ENCODE assay signal across 8 mouse cellular contexts in genomic region chr13:18809978-18810675, GRCm38 (mm10).
DNase-seq lines count a peak whose midpoint lies in the region; ATAC-seq and TF ChIP-seq lines count a peak whose summit lies in the region.

No protein-coding gene starts in this region.

- H3K36me3 ChIP-seq in limb, embryonic 13.5 days = peaks cover 10% of the 10 kb centered on the region

- no peak overlapping the region for H3K27ac ChIP-seq in gastrocnemius, adult 2 months
- H3K27ac ChIP-seq in limb, embryonic 13.5 days = no peak overlapping the region

- H3K4me2 ChIP-seq in limb, embryonic 13.5 days (replicated peaks) = no peak overlapping the region

- peak; percentile 87 for TF ChIP-seq CTCF in gastrocnemius, adult 2 months (IDR thresholded peaks at IDR 0.05)

- ATAC-seq in limb, embryonic 13.5 days (ENCODE audit: low FRiP score, low read depth) = peak; percentile 75

- H3K4me3 ChIP-seq in gastrocnemius, adult 2 months = no peak overlapping the region
- no peak overlapping the region for H3K4me3 ChIP-seq in limb, embryonic 13.5 days

- 0 out of 2 replicates have a peak overlapping the region, but pooled peaks have one; percentile 14 for H3K9ac ChIP-seq in limb, embryonic 13.5 days

- intact Hi-C loops in gastrocnemius, adult 2 months (cut with DNase I) = no loop called here

- 19% methylated on average over 11 of the region's 11 CpGs for WGBS in limb, embryonic 13.5 days

- H3K27me3 ChIP-seq in limb, embryonic 13.5 days = no peaks in the 10 kb centered on the region

- DNase-seq in B cell, adult 2 months = peak; percentile 72 to 73
- DNase-seq in WW6 (ENCODE audit: low read depth, low spot score) = peak; percentile 31
- DNase-seq in cerebellum, postnatal 25 days = peak; percentile 78 to 86
- DNase-seq in gastrocnemius, adult 2 months = peak; percentile 54
- peak; percentile 7 to 54 for DNase-seq in kidney, adult 8-10 months
- DNase-seq in neural tube, embryonic 10.5 days (ENCODE audit: extremely low spot score, low spot score) = peak; percentile 85
- peak; percentile 76 for DNase-seq in testis, postnatal 10 days (ENCODE audit: low spot score)

- no peaks in the 10 kb centered on the region for H3K4me1 ChIP-seq in limb, embryonic 13.5 days

- no peaks in the 10 kb centered on the region for H3K9me3 ChIP-seq in limb, embryonic 13.5 days

Comparison
In these comparisons a context has a peak if more than half of its experiments do, and no peak if none do; other contexts are left out.
1. DNase-seq: peak in every context shown above with its lines; median percentile 85 in neural tube, embryonic 10.5 days; 82 in cerebellum, postnatal 25 days; 76 in testis, postnatal 10 days; 72 in B cell, adult 2 months; 54 in gastrocnemius, adult 2 months; 31 in WW6; 30 in kidney, adult 8-10 months.